Mouse (Mus musculus) bone marrow, adult 2 months (tissue): ENCODE results near the gene Cdc14a.

Experiments used
- CTCF ChIP-seq: fragments of 200-500 bp; IDR thresholded peaks from 2 replicates; pipeline ENCODE4 v1.5.1; 2011; ENCODE audit warnings: low read length, control low read depth; ENCODE audit not compliant: control insufficient read depth, insufficient read depth
- POLR2A ChIP-seq: fragments of 200-500 bp; IDR thresholded peaks from 2 replicates; pipeline ENCODE4 v1.6.1; 2011; ENCODE audit warnings: low read depth, mild to moderate bottlenecking, control low read depth, low read length, borderline replicate concordance; ENCODE audit not compliant: control insufficient read depth

DNA sequence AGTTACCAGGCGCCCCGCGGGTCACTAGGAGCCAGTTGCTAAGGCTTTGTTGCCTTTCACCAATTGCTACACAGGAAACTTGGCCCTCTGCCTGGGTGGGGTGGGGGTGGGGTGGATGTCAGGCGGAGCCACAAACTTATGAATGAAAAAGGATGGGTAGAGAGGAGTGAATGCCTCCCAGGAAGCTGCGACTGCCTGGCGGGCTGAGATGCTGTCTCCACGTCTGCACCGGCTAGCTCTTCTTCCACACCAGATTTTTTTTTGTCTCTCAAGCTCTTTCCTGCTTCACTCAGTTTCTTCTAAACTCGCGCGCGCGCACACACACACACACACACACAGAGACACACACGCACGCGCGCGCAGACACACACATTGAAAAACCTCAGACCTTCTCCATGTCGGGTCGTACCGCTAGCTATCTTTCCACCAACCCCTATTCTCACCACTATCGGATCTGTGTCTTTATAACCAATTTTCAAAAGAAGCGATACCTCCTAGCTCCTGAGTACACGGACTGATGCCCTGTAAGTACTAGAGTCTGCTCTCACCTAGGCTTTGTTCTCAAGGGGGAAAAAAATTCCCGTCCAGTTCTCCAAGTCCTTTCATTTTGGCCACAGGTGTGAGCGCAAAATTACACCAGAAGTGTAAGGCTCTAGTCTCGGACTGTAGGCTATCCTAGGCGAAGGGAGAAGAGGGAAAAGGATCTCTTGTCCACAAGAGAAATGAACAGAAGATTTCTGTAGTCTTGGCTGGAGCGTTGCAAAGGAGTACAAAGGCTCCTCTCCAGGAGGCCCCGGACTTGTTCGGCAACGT is 534 bp upstream of the Cdc14a start:
- TF ChIP-seq CTCF (no peak), POLR2A (no peak)
